Mouse (Mus musculus): ENCODE data around the gene Nrbp1.

Gene Nrbp1

GRCm38 (mm10) chr5:31240637-31241521 lies at the start of gene Nrbp1, which contains the start of gene Gm9970:
Gene Nrbp1, plus strand, starts transcription at chr5:31240864.
Gene Gm9970, minus strand, starts transcription at chr5:31241232.
- peak; percentile 97 to 99 for DNase-seq

GRCm38 (mm10) chr5:31192045-31192938 lies 48.4 kb upstream of the Nrbp1 start:
- DNase-seq, result no peak

- peak; percentile 99 for DNase-seq
Observed at GRCm38 (mm10) chr5:31192939-31193630, 47.6 kb upstream of the Nrbp1 start, which contains the start of the genes Snx17 and Eif2b4. Gene Snx17, plus strand, starts transcription at chr5:31193227. Gene Eif2b4, minus strand, starts transcription at chr5:31193430.

GRCm38 (mm10) chr5:31193631-31194281 lies 46.9 kb upstream of the Nrbp1 start:
- DNase-seq, result no peak

- DNase-seq, result no peak
Observed at GRCm38 (mm10) chr5:31194486-31195485, 45.9 kb upstream of the Nrbp1 start.

- no peak for DNase-seq
Observed at GRCm38 (mm10) chr5:31195671-31196070, 45.0 kb upstream of the Nrbp1 start.

GRCm38 (mm10) chr5:31196207-31196606 lies 44.5 kb upstream of the Nrbp1 start:
- DNase-seq, result no peak

GRCm38 (mm10) chr5:31197072-31197471 lies 43.6 kb upstream of the Nrbp1 start:
- no peak for DNase-seq

- no peak for DNase-seq
Observed at GRCm38 (mm10) chr5:31198170-31198569, 42.5 kb upstream of the Nrbp1 start.

GRCm38 (mm10) chr5:31198616-31199320 lies 41.9 kb upstream of the Nrbp1 start:
- DNase-seq, result no peak

- no peak for DNase-seq
Observed at GRCm38 (mm10) chr5:31199321-31199892, 41.3 kb upstream of the Nrbp1 start.

GRCm38 (mm10) chr5:31199893-31200292 lies 40.8 kb upstream of the Nrbp1 start:
- peak in 1 of 2 experiments; percentile 37 for DNase-seq

GRCm38 (mm10) chr5:31200327-31200768 lies 40.3 kb upstream of the Nrbp1 start:
- peak in 1 of 2 experiments; percentile 42 for DNase-seq

- no peak for DNase-seq
Observed at GRCm38 (mm10) chr5:31201042-31201741, 39.5 kb upstream of the Nrbp1 start.

- peak; percentile 96 to 98 for DNase-seq
Observed at GRCm38 (mm10) chr5:31201742-31202590, 38.7 kb upstream of the Nrbp1 start, which contains the start of gene Zfp513. Gene Zfp513, minus strand, starts transcription at chr5:31202303.

- no peak for DNase-seq
Observed at GRCm38 (mm10) chr5:31202933-31203332, 37.7 kb upstream of the Nrbp1 start.

- DNase-seq, result no peak
Observed at GRCm38 (mm10) chr5:31203866-31204265, 36.8 kb upstream of the Nrbp1 start.

GRCm38 (mm10) chr5:31204421-31204820 lies 36.2 kb upstream of the Nrbp1 start:
- no peak for DNase-seq
